ENCODE assay signal across 29 mouse cellular contexts in genomic region chr3:121206202-121206882, GRCm38 (mm10). TPM values are rescaled to one million over a fixed set of nuclear protein-coding genes. Genes with fewer than 3 reads are reported as not detected.
A peak's percentile ranks its signal among the peaks of the same experiment; 100 is the strongest.
DNase-seq lines count a peak whose midpoint lies in the region; ATAC-seq lines count a peak whose summit lies in the region.
"Had no signal": no experiment of that assay in that cellular context is flagged by ENCODE, and none has a peak within 500 bp of the region (broad histone marks: within the 10 kb centered on the region; RNA-seq: fewer than 3 reads in every experiment).

No protein-coding gene starts in this region.

- no peaks in the 10 kb centered on the region for H3K9me3 ChIP-seq in embryonic facial prominence, embryonic 15.5 days (replicated peaks)
- no peaks in the 10 kb centered on the region for H3K9me3 ChIP-seq in liver, embryonic 11.5 days (ENCODE audit: control insufficient read depth, low read length)
- H3K9me3 ChIP-seq: heart, embryonic 13.5 days; liver, embryonic 12.5 days; midbrain, embryonic 12.5 days; neural tube, embryonic 12.5 days had no signal

- no peaks in the 10 kb centered on the region for H3K36me3 ChIP-seq in embryonic facial prominence, embryonic 15.5 days
- H3K36me3 ChIP-seq in liver, embryonic 11.5 days (ENCODE audit: control insufficient read depth, insufficient read depth, low read length) = no peaks in the 10 kb centered on the region; the same call in 1 of the 2 replicates
- H3K36me3 ChIP-seq: heart, embryonic 13.5 days; midbrain, embryonic 12.5 days; neural tube, embryonic 12.5 days had no signal

- peak overlapping the region; percentile 9; the same call in 1 of the 2 replicates for H3K4me2 ChIP-seq in embryonic facial prominence, embryonic 15.5 days (replicated peaks)
- H3K4me2 ChIP-seq in liver, embryonic 11.5 days = no peak overlapping the region
- H3K4me2 ChIP-seq: heart, embryonic 13.5 days; hindbrain, embryonic 14.5 days; liver, embryonic 12.5 days; midbrain, embryonic 12.5 days; neural tube, embryonic 12.5 days had no signal

- peak; percentile 15 for DNase-seq in gastrocnemius, postnatal 14 days
- DNase-seq in gastrocnemius, postnatal 10 days = no peak
- peak; percentile 43 for DNase-seq in R1 (ENCODE audit: low read depth, low spot score)
- peak; percentile 43 for DNase-seq in skeletal muscle tissue, adult 2 months (ENCODE audit: low read depth, low spot score)
- no peak for DNase-seq in liver, embryonic 11.5 days (ENCODE audit: low spot score)
- no peak for DNase-seq in kidney, adult 11 months
- DNase-seq: adrenal gland, adult 2 months; cerebellum, adult 2 months; cerebellum, postnatal 14 days; gastrocnemius, postnatal 36 days; heart, postnatal 10 days; kidney, postnatal 36 days; left cerebral cortex, postnatal 4 days; liver, postnatal 0 days; lung, postnatal 36 days; thymus, postnatal 25 days had no signal

- ATAC-seq in embryonic facial prominence, embryonic 15.5 days (ENCODE audit: insufficient number of reproducible peaks, low FRiP score, low TSS enrichment, low read depth) = no peak
- ATAC-seq in liver, embryonic 11.5 days (replicated peaks; ENCODE audit: low FRiP score) = no peak
- ATAC-seq: activated CD4-positive, CD25-positive, alpha-beta regulatory T cell, adult 4 months; CD4-positive, CD25-positive, alpha-beta regulatory T cell, adult 4 months; forebrain, embryonic 16.5 days; intestine, postnatal 0 days; liver, embryonic 12.5 days; liver, postnatal 0 days had no signal

- peaks cover 6% of the 10 kb centered on the region; the same call in 1 of the 2 replicates for H3K4me1 ChIP-seq in embryonic facial prominence, embryonic 15.5 days
- peaks cover 12% of the 10 kb centered on the region; the same call in 1 of the 2 replicates for H3K4me1 ChIP-seq in liver, embryonic 11.5 days (replicated peaks; ENCODE audit: control insufficient read depth, insufficient read depth, low read length)
- H3K4me1 ChIP-seq: midbrain, embryonic 12.5 days; neural tube, embryonic 12.5 days had no signal

- H3K9ac ChIP-seq in embryonic facial prominence, embryonic 15.5 days = no peak overlapping the region
- H3K9ac ChIP-seq in liver, embryonic 11.5 days (ENCODE audit: low read depth, low read length) = no peak overlapping the region
- H3K9ac ChIP-seq: heart, embryonic 13.5 days; hindbrain, embryonic 14.5 days; liver, embryonic 12.5 days; liver, postnatal 0 days; midbrain, embryonic 12.5 days; neural tube, embryonic 12.5 days had no signal

- H3K27ac ChIP-seq in embryonic facial prominence, embryonic 15.5 days (replicated peaks) = no peak overlapping the region
- no peak overlapping the region for H3K27ac ChIP-seq in liver, embryonic 11.5 days (ENCODE audit: low read depth, low read length)
- H3K27ac ChIP-seq: heart, embryonic 13.5 days; hindbrain, embryonic 14.5 days; layer of hippocampus, adult 2 months; liver, embryonic 12.5 days; midbrain, embryonic 12.5 days; neural tube, embryonic 12.5 days had no signal

- intact Hi-C loops in gastrocnemius, postnatal 14 days (cut with DNase I; ENCODE audit: low total_unique reads) = no loop called here

- no peak overlapping the region; the same call in 1 of the 2 replicates for H3K4me3 ChIP-seq in embryonic facial prominence, embryonic 15.5 days (replicated peaks)
- H3K4me3 ChIP-seq in liver, embryonic 11.5 days (ENCODE audit: low read depth, low read length) = no peak overlapping the region
- H3K4me3 ChIP-seq: erythroblast, embryonic 14.5 days; heart, embryonic 13.5 days; layer of hippocampus, adult 2 months; liver, embryonic 12.5 days; midbrain, embryonic 12.5 days; myocyte; neural tube, embryonic 12.5 days had no signal

- H3K27me3 ChIP-seq in embryonic facial prominence, embryonic 15.5 days = no peaks in the 10 kb centered on the region
- no peaks in the 10 kb centered on the region for H3K27me3 ChIP-seq in liver, embryonic 11.5 days (replicated peaks; ENCODE audit: control insufficient read depth, insufficient read depth, low read length)
- H3K27me3 ChIP-seq: heart, embryonic 13.5 days; liver, embryonic 12.5 days; midbrain, embryonic 12.5 days; neural tube, embryonic 12.5 days had no signal

- 45% methylated on average over 19 of the region's 19 CpGs for WGBS in embryonic facial prominence, embryonic 15.5 days
- WGBS in liver, embryonic 11.5 days = 87% methylated on average over 19 of the region's 19 CpGs

RNA-seq across cellular contexts. Expression of gene Rwdd3, which starts 34.8 kb away (rescaled TPM):
- total RNA-seq in gastrocnemius, postnatal 14 days (2021) = 1 to 10 TPM; 2.3 to 2.4 TPM
- 1 to 10 TPM; 3.6 to 4.7 TPM for total RNA-seq in gastrocnemius, postnatal 10 days (2021)
- polyA plus RNA-seq in embryonic facial prominence, embryonic 15.5 days (2015; fragmentation: Nextera tagmentation; extraction: Ambion mirVana) = 8.1 and 9.2 TPM in 2 replicates
- polyA plus RNA-seq in liver, embryonic 11.5 days (2014; fragmentation: Nextera tagmentation; extraction: Ambion mirVana) = 2.9 and 3.7 TPM in 2 replicates

Comparison
In these comparisons a context has a peak if more than half of its experiments do, and no peak if none do; other contexts are left out.
1. DNase-seq: peak in gastrocnemius, postnatal 14 days (single experiment), R1 (single experiment) and skeletal muscle tissue, adult 2 months (single experiment); none in gastrocnemius, postnatal 10 days (single experiment), liver, embryonic 11.5 days (single experiment) and kidney, adult 11 months (single experiment).